ENCODE assay signal across 8 mouse cellular contexts in the genomic region with DNA sequence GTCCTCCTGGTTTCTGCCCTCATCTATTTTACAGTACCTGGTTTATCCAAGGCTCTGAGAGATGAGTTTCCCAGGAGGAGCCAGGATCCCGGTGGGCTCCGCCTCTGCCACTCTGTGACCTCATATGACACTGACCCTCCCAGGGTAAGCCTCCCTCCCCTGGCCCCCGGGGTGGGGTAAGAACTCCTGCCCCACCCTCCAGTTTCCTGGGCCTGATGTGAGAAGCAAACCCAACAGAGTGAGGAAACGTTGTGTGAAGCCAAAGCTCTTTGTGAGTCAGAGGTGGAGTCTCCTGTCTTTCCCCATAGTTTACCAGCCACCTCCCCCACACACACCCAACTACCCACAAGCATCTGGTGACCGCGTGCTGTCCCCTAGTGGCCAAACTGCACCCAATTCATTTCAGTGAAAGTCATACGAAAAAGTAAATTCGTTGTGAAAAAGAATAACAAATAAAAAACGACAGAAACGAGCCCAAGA. TPM values are rescaled to one million over a fixed set of nuclear protein-coding genes. Genes with fewer than 3 reads are reported as not detected.
A peak's percentile ranks its signal among the peaks of the same experiment; 100 is the strongest.
DNase-seq lines count a peak whose midpoint lies in the region; ATAC-seq and TF ChIP-seq lines count a peak whose summit lies in the region.

No protein-coding gene starts in this region.

- peak; percentile 39 for TF ChIP-seq EP300 in liver, postnatal 0 days (IDR thresholded peaks at IDR 0.05; ENCODE audit: low read depth)

- no peak overlapping the region for H3K9ac ChIP-seq in forebrain, embryonic 14.5 days (ENCODE audit: low read length)
- H3K9ac ChIP-seq in liver, postnatal 0 days (replicated peaks), result 0 out of 2 replicates have a peak overlapping the region, but pooled peaks have one; percentile 47
- H3K9ac ChIP-seq in neural tube, embryonic 13.5 days, result peak overlapping the region; percentile 22; the same call in 1 of the 2 replicates

- 4% methylated on average over 10 of the region's 10 CpGs for WGBS in forebrain, embryonic 14.5 days
- WGBS in liver, postnatal 0 days (ENCODE audit: insufficient replicate concordance), result 4% methylated on average over 10 of the region's 10 CpGs
- WGBS in neural tube, embryonic 13.5 days, result 3% methylated on average over 10 of the region's 10 CpGs

- peaks cover 4% of the 10 kb centered on the region; the same call in 1 of the 2 replicates for H3K4me1 ChIP-seq in forebrain, embryonic 14.5 days (ENCODE audit: control insufficient read depth, insufficient read depth, low read length)
- peaks cover 17% of the 10 kb centered on the region for H3K4me1 ChIP-seq in liver, postnatal 0 days (ENCODE audit: insufficient read depth)
- peaks cover 18% of the 10 kb centered on the region for H3K4me1 ChIP-seq in neural tube, embryonic 13.5 days (replicated peaks)

- peak; percentile 72 for ATAC-seq in forebrain, embryonic 14.5 days
- ATAC-seq in liver, postnatal 0 days, result peak; percentile 93
- peak; percentile 88 for ATAC-seq in neural tube, embryonic 13.5 days (ENCODE audit: low read depth)

- TF ChIP-seq CTCF in liver, postnatal 0 days (IDR thresholded peaks at IDR 0.05; ENCODE audit: low read depth), result peak; percentile 94

- H3K9me3 ChIP-seq in forebrain, embryonic 14.5 days (replicated peaks; ENCODE audit: control insufficient read depth, low read length), result no peaks in the 10 kb centered on the region
- H3K9me3 ChIP-seq in liver, postnatal 0 days (ENCODE audit: low read length), result no peaks in the 10 kb centered on the region
- H3K9me3 ChIP-seq in neural tube, embryonic 13.5 days, result no peaks in the 10 kb centered on the region

- intact Hi-C loops in heart, postnatal 10 days (cut with DNase I), result loop anchor here (1.0 to 5.0 kb wide), 6 partner anchors 60 to 611 kb away; a partner anchor contains a TSS

- H3K27ac ChIP-seq in forebrain, embryonic 14.5 days (ENCODE audit: low read depth, low read length), result no peak overlapping the region
- H3K27ac ChIP-seq in liver, postnatal 0 days (ENCODE audit: low read depth), result peak overlapping the region; percentile 58; the same call in 1 of the 2 replicates
- H3K27ac ChIP-seq in neural tube, embryonic 13.5 days (replicated peaks), result 0 out of 2 replicates have a peak overlapping the region, but pooled peaks have one; percentile 42

- H3K4me3 ChIP-seq in forebrain, embryonic 14.5 days (ENCODE audit: low read depth, low read length), result no peak overlapping the region
- peak overlapping the region; percentile 28 for H3K4me3 ChIP-seq in liver, postnatal 0 days (ENCODE audit: low read depth, low read length)
- H3K4me3 ChIP-seq in neural tube, embryonic 13.5 days, result peak overlapping the region; percentile 25

- no peaks in the 10 kb centered on the region for H3K36me3 ChIP-seq in forebrain, embryonic 14.5 days (ENCODE audit: control insufficient read depth, insufficient read depth, low read length)
- H3K36me3 ChIP-seq in liver, postnatal 0 days (replicated peaks; ENCODE audit: insufficient read depth, low read length), result no peaks in the 10 kb centered on the region
- no peaks in the 10 kb centered on the region for H3K36me3 ChIP-seq in neural tube, embryonic 13.5 days

- peak overlapping the region; percentile 3 for H3K4me2 ChIP-seq in forebrain, embryonic 14.5 days (ENCODE audit: low read length)
- H3K4me2 ChIP-seq in liver, postnatal 0 days (ENCODE audit: low read depth, low read length), result peak overlapping the region; percentile 63
- peak overlapping the region; percentile 50 for H3K4me2 ChIP-seq in neural tube, embryonic 13.5 days

- peak; percentile 75 for DNase-seq in CD4-positive, CD25-positive, alpha-beta regulatory T cell, adult 2 months (ENCODE audit: low read depth, low spot score)
- peak; percentile 88 for DNase-seq in brain, adult 2 months (ENCODE audit: low read depth, low spot score)
- DNase-seq in forebrain, embryonic 14.5 days (ENCODE audit: low spot score), result peak; percentile 76
- peak; percentile 93 to 94 for DNase-seq in heart, postnatal 10 days
- peak; percentile 85 to 91 for DNase-seq in kidney, postnatal 4 days
- peak; percentile 86 for DNase-seq in liver, postnatal 0 days
- peak; percentile 74 for DNase-seq in testis, postnatal 14 days (ENCODE audit: low spot score)

- H3K27me3 ChIP-seq in forebrain, embryonic 14.5 days (replicated peaks; ENCODE audit: control insufficient read depth, insufficient read depth, low read length), result no peaks in the 10 kb centered on the region
- no peaks in the 10 kb centered on the region for H3K27me3 ChIP-seq in liver, postnatal 0 days (ENCODE audit: insufficient read depth, low read length)
- no peaks in the 10 kb centered on the region for H3K27me3 ChIP-seq in neural tube, embryonic 13.5 days

RNA-seq across cellular contexts. Expression of a gene that starts 28.7 kb away (rescaled TPM):
- polyA plus RNA-seq in forebrain, embryonic 14.5 days (2014; fragmentation: Nextera tagmentation; extraction: Ambion mirVana), result 76.6 and 84.4 TPM in 2 replicates
- 10 to 100 TPM; 33.7 to 35.8 TPM for total RNA-seq in heart, postnatal 10 days (2021)
- polyA plus RNA-seq in liver, postnatal 0 days (2015; fragmentation: Nextera tagmentation; extraction: Ambion mirVana), result 33.1 and 38.1 TPM in 2 replicates
- 75.1 and 83.6 TPM in 2 replicates for polyA plus RNA-seq in neural tube, embryonic 13.5 days (2015; fragmentation: Nextera tagmentation; extraction: Ambion mirVana)

Comparison
In these comparisons a context has a peak if more than half of its experiments do, and no peak if none do; other contexts are left out.
1. H3K4me2 ChIP-seq: peak in every context shown above with its lines; median percentile 63 in liver, postnatal 0 days; 50 in neural tube, embryonic 13.5 days; 3 in forebrain, embryonic 14.5 days.